Mouse (Mus musculus) T-helper 17 cell (primary cell): ENCODE data around the gene Trak1.

ENCODE experiments used
- in situ Hi-C, 2 experiments: fragments of 300-600 bp; cut with MboI, MseI; formaldehyde crosslinking; loops; 1 replicate in 1 of 2; 2 replicates in 1 of 2; pipeline ENCODE4 v1.15.1; 2025; ENCODE audit warnings: high pct_unique_total_duplicates in 2 of 2

Trak1 gene

GRCm38 (mm10) chr9:121458466-121458865 is 161.2 kb downstream of the Trak1 start:
- in situ Hi-C loops: loop anchor here in 1 of 2 experiments (5.0 kb wide), 2 partner anchors 71 to 206 kb away; no protein-coding TSS in a partner anchor

GRCm38 (mm10) chr9:121459950-121460349 is 162.6 kb downstream of the Trak1 start:
- in situ Hi-C loops: loop anchor here in 1 of 2 experiments (5.0 kb wide), 2 partner anchors 73 to 208 kb away; no protein-coding TSS in a partner anchor

- in situ Hi-C loops: no loop called here
Measured at GRCm38 (mm10) chr9:121460527-121460926, 163.2 kb downstream of the Trak1 start.

GRCm38 (mm10) chr9:121467460-121467859 is 170.2 kb downstream of the Trak1 start:
- in situ Hi-C loops: no loop called here

DNA sequence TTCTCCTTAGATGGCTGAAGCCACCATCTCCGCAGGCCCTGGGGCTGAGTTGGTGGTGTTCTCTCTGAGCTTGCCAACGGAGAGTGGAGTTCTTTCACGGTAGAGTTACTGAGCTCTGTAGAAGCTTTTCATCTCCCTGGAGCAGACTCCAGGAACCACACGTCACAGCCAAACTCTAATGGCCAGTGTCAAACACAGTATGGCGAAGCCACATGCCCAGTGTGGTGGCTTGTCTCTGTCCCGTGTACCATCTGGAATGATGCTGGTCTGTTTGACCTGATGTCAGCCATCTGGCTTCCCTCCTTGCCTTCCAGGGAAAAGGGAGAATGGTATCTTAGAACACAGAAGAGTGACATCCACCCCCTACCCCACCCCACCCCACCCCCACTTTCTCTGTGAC is 172.4 kb downstream of the Trak1 start:
- in situ Hi-C loops: loop anchor here in 1 of 2 experiments (5.0 kb wide), 1 partner anchor 217 kb away; no protein-coding TSS in a partner anchor

DNA sequence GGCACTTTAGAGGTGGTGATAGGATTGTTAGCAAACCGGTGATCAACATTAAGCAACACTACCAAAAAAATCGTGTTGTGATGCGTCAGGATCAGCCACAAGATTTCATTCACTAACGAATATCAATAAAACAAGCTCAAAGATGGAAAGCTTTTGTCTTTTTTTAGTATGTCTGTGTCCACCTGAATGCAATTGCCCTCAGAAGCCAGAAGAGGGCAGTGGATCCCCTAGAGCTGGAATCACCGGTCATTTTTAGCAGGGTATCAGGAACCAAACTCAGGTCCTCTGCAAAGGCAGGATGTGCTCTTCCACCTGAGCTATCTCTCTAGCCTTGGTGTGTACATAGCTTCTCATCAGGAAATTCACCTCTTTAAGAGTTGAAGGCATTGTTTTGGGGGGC is 177.5 kb downstream of the Trak1 start:
- in situ Hi-C loops: loop anchor here in 1 of 2 experiments (5.0 kb wide), 1 partner anchor 222 kb away; no protein-coding TSS in a partner anchor

DNA sequence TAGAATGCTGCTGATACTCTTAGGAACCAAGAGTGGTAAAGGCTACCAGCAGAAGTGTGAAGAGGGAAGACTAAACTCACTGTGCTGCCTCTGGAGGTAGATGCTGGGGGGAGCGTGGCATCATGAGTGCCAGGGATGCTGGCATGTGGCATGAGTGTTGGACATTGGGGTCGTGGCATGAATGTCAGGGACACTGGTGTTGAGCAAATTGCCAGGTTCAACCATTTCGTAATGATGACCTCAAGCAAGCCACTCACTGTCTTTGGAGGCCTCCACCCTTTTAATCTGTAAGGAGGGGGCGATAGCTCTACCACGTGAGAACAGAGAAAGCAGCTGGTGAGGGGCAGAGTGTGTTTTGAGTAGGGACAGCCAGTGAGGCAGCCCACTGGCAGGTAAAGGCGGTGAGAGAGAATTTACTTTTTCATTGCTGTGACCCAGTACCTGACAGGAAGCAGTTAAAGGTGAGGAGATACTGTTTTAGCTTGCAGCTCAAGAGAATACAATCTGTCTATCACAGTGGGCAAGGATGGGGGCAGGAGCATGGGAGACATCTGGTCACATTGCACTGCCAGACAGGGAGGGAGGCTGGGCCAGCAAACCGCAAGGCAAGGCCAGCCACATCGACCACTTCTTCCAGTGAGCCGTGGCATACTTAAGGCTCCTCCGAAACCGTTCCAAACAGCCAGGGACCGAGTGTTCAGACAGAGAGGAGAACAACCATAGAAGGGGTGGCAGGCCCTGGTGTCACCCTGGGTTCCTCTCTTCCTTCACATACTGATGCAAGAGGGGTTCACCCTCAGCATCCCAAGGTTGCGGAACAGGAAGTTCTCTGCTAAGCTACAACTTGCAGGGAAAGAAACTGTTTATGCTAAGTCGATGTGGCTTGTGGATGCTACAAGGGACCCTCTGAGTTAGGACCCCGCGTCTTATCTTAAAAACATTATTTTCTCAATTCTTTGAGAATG is 178.5 kb downstream of the Trak1 start:
- in situ Hi-C loops: no loop called here

GRCm38 (mm10) chr9:121477305-121477911 is 180.1 kb downstream of the Trak1 start:
- in situ Hi-C loops: no loop called here

DNA sequence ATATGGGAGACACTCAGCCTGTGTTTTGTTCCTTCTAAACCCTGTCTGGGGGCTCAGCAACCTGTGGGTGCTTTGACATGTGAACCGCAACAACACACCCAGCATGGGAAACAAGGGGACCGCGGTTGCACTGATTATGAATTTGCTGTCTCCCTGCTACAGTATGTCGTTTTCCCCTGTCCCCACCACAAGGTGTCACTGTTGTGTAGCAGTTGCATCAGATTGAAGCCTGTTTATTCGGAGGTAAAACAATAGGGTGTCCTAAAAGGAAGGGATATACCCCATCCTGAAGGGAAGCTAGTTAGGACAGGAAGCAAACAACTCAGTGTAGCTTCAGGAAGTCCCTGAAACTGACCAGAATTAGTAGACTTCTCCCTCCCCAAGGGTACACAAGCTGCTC is 182.2 kb downstream of the Trak1 start:
- in situ Hi-C loops: no loop called here

DNA sequence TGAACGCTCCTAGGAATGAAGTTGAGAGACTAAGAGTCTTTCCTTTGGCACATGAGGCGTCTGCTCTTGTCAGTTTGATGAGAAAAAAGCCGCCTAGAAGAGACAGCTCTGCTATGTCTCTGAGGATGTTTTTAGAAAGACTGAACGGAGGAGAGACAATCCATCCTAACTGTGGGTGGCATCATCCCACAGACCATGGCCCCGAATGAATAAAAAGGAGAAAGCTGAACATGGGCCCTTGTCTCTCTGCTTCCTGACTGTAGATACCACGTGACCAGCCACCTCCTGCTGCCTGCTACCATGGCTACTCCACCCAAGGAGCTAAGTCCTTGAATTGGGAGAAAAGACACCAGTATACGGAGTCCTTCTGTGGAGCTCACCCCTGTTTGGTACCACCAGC is 189.9 kb downstream of the Trak1 start:
- in situ Hi-C loops: no loop called here

DNA sequence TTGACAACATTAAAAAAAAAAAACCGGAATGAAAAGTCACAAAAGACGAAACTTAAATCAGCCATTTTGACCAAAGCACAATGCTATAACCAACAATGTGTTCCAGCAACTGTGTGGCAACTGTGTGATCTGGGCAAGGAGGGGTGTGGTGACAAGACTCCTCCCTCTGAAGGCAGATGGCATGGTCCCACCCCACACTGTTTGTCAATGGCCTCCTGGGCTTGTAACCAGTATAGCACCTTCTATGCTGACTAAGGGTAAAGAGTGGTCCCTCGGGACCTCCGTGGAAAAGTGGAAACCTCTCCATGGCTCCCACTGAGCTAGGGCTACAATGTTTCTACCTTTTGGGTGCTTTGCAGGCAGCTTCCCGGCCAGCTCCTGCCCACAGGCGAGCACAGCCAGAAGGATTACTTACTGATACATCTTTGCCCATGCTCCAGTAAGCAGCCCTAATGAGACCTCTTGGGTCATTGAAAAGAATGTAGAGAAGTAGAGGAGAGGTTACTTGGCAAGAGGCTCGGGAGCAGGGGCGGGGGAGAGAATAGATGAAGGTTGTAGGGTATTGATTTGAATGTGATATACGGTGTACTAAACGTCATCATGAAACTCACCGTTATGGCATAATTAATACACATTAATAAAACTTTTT is 194.4 kb downstream of the Trak1 start:
- in situ Hi-C loops: loop anchor here (10.0 kb wide), 2 partner anchors 877 to 1567 kb away; no protein-coding TSS in a partner anchor

GRCm38 (mm10) chr9:121494006-121494767 is 196.9 kb downstream of the Trak1 start:
- in situ Hi-C loops: loop anchor here (10.0 kb wide), 2 partner anchors 879 to 1569 kb away; no protein-coding TSS in a partner anchor

DNA sequence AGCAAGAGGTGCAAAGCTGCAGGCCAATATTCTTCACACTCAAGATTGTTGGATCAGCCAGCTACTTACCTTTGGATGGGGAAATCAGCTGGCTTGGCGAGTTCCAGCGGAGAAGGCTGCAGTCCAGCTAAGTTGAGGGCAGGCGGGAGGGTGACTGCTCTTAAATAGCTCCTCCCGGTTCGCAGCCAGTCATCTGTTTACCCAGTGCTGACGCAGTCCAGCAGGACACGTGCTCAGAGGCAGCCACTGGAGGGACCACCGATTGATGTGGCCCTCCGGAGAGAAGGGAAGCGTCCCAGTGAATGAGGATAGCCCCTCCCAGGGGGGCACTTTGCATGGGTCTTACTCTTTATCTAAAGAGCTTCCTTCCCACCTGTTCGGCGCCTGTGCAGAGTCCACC is 198.2 kb downstream of the Trak1 start, which contains the start of gene Cck:
TSS of gene Cck (minus strand) at position 166 of the 400 bp plus-strand sequence.
- in situ Hi-C loops: loop anchor here (10.0 kb wide), 2 partner anchors 881 to 1571 kb away; no protein-coding TSS in a partner anchor

DNA sequence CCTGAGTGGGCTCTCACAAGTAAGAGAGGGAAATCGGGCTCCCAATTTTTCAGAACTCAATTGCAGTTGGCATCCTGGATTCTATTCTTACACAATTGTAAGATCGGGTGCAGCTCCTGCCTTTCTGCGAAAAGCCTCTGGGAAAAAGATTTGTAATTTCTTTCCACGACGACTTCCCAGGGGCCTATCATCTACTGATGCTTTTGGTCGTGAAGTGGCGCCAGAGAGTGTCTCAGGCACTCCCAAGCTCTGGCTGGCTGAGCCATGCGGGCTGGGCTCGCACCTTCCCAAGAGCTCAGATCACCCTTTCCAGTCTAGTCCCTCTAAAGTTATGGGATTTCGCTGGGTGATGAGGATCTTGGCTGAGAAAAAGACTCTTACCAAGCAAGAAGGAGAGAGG is 198.8 kb downstream of the Trak1 start:
- in situ Hi-C loops: loop anchor here (10.0 kb wide), 2 partner anchors 881 to 1571 kb away; no protein-coding TSS in a partner anchor

DNA sequence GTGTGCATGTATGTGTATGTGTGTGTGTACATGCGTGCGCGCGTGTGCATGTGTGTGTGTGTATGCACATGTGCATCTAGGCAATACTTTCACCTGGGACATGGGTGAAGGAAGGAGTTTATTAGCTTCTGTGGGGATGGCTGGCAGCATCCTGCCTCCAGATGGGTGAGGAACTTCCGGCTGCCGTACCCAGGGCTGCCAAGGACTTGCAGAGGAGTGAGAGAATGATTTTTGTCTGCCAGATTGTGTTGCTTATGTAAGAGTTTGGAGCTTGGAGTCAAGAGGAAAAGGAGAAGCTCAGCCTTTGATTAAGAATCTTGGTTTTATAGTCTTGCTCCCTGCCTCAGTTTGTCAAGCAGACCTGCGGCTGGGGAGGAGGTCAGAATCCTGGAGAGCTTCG is 208.0 kb downstream of the Trak1 start:
- in situ Hi-C loops: loop anchor here in 1 of 2 experiments (25.0 kb wide), 1 partner anchor 1993 kb away; no protein-coding TSS in a partner anchor

DNA sequence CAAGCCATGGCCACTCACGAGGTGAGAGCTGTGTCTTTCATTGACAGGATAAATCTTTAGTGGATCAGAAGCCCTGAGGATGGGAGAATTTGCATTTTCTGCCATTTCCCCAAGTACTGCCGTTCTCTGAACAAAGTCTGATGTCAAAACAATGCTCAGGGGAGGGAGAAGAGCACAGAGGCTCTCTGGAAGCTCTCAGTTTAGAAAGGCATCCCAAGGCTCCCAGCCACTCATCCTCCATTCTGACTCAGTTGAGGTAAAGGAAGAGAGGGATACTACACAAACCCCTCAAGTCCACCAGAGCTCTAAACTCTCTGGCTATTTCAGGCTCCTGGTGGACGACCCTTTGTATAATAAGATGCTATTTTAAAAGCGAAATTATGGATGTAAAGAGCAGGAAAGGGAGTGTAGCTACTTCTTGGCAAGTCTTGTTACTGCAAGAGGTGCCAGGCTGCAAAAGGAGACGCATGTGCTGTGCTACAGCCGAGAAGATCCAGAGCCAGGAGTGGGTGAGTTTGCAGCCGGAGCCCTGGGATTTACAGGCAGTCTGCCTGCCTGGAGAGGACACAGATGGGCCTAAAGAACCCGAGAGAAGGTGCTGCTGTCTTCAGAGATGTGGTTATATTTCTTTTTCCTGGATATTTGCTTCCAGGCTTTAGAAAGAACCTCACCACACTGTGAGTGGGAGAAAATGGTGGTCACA is 209.3 kb downstream of the Trak1 start:
- in situ Hi-C loops: loop anchor here in 1 of 2 experiments (25.0 kb wide), 1 partner anchor 1994 kb away; no protein-coding TSS in a partner anchor

DNA sequence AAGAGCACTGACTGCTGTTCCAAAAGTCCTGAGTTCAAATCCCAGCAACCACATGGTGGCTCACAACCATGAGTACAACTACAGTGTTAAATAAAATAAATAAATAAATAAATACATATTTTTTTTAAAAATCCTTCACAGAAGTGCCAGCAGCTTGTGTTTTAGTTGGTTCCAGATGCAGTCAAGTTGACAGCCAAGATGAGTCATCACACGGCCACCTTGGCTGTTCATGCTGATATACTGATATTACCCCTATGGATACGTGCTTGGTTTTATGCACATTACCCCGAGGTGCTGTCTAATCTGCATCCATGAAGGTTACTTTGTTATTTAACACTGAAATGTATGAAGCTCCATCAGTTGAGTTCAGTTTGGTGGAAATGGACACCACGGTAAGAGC is 214.6 kb downstream of the Trak1 start:
- in situ Hi-C loops: loop anchor here in 1 of 2 experiments (25.0 kb wide), 1 partner anchor 2000 kb away; no protein-coding TSS in a partner anchor

- in situ Hi-C loops: loop anchor here in 1 of 2 experiments (25.0 kb wide), 1 partner anchor 2002 kb away; no protein-coding TSS in a partner anchor
Measured at GRCm38 (mm10) chr9:121514462-121514861, 217.2 kb downstream of the Trak1 start.

- in situ Hi-C loops: loop anchor here in 1 of 2 experiments (25.0 kb wide), 1 partner anchor 2008 kb away; no protein-coding TSS in a partner anchor
Measured at GRCm38 (mm10) chr9:121520047-121520446, 222.7 kb downstream of the Trak1 start.
